Mouse (Mus musculus): Measurements from ENCODE around the gene Zbed4.

GRCm38 (mm10) chr15:88758061-88758460 is 6.6 kb downstream of the Zbed4 start:
- no peak for TF ChIP-seq TCF12 (IDR thresholded peaks at IDR 0.05; ENCODE audit: low read depth, low read length)
- TF ChIP-seq POLR2A (IDR thresholded peaks at IDR 0.05; ENCODE audit: control insufficient read depth in 1 of 2, insufficient read depth in 1 of 2, low read depth in 1 of 2, low read length in 2 of 2, poor library complexity in 1 of 2) = no peak
- TF ChIP-seq MAX (IDR thresholded peaks at IDR 0.05; ENCODE audit: low read length) = no peak
- TF ChIP-seq CHD2 (IDR thresholded peaks at IDR 0.05; ENCODE audit: low read length) = no peak
- TF ChIP-seq NRF1 (IDR thresholded peaks at IDR 0.05; ENCODE audit: insufficient read depth, low read depth, low read length, poor library complexity, severe bottlenecking) = no peak
